Mouse (Mus musculus): ENCODE results near the gene Lrit2. TPM values are rescaled to one million over a fixed set of nuclear protein-coding genes. Genes with fewer than 3 reads are reported as not detected.

Lrit2 gene
- polyA plus RNA-seq, 1 experiment from 2014 or later, result not detected

DNA sequence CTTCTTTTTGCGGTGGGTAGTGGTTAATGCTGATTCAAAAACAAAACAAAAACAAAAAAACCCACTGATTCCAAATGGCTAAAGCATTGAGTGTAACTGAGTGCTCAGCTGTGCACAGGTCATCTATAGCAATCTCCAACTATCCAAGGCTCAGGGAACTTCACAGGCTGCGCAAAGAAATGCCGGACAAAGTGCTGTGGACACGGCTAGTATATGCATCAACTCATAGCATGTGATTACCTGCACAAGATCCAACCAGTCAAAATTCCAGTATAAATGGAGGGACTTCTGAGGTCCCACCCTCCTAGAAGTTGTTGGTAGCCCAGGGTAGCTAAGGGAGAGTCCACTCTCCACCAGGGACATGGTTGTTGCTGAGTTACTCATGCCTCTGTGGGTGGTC is 51.5 kb downstream of the Lrit2 start:
- Histone ChIP-seq H3K9me3 (ENCODE audit: control insufficient read depth, low read length) (no peaks in the 10 kb centered on the region), H3K9ac (ENCODE audit: low read length) (no peak overlapping the region), H3K27ac (replicated peaks; ENCODE audit: low read depth, low read length) (no peak overlapping the region), H3K36me3 (ENCODE audit: control insufficient read depth, insufficient read depth, low read length) (no peaks in the 10 kb centered on the region; the same call in 1 of the 2 replicates), H3K4me1 (ENCODE audit: control insufficient read depth, insufficient read depth, low read length) (no peaks in the 10 kb centered on the region), H3K27me3 (ENCODE audit: control insufficient read depth, insufficient read depth, low read length) (no peaks in the 10 kb centered on the region), H3K4me3 (ENCODE audit: low read depth, low read length) (no peak overlapping the region), H3K4me2 (ENCODE audit: low read depth, severe bottlenecking) (no peak overlapping the region)
- DNase-seq (ENCODE audit: low spot score) (no peak), ATAC-seq (ENCODE audit: insufficient number of reproducible peaks, low FRiP score, low TSS enrichment, low read depth) (no peak)
- 97% methylated on average over 4 of the region's 4 CpGs for WGBS

Other genes with a start within 250 kb of the Lrit2 start
- 28.6 and 29.7 TPM in 2 replicates for gene Ccser2, start 99.2 kb upstream of the Lrit2 start, polyA plus RNA-seq (2014; fragmentation: Nextera tagmentation; extraction: Ambion mirVana)
- not detected in 2 replicates for gene Rgr, start 19.0 kb upstream of the Lrit2 start, polyA plus RNA-seq (2014; fragmentation: Nextera tagmentation; extraction: Ambion mirVana)
- not detected in 2 replicates for gene Lrit1, start 13.1 kb upstream of the Lrit2 start, polyA plus RNA-seq (2014; fragmentation: Nextera tagmentation; extraction: Ambion mirVana)
- gene Cdhr1, start 30.4 kb downstream of the Lrit2 start, polyA plus RNA-seq (2014; fragmentation: Nextera tagmentation; extraction: Ambion mirVana), result 0.15 TPM in 1 of 2 replicates, not detected in the other
- 3.0 and 3.2 TPM in 2 replicates for gene 2610528A11Rik, start 46.1 kb downstream of the Lrit2 start, polyA plus RNA-seq (2014; fragmentation: Nextera tagmentation; extraction: Ambion mirVana)
- gene Ghitm, start 67.3 kb downstream of the Lrit2 start, polyA plus RNA-seq (2014; fragmentation: Nextera tagmentation; extraction: Ambion mirVana), result 178 and 182 TPM in 2 replicates

Measured in limb, embryonic 11.5 days (tissue).